Mouse (Mus musculus): ENCODE measurements around the gene Rgs17.

- no peak for TF ChIP-seq CTCF (IDR thresholded peaks at IDR 0.05; ENCODE audit: borderline replicate concordance, control insufficient read depth, extremely low read depth, insufficient read depth, low read length, poor library complexity)
- TF ChIP-seq POLR2A (IDR thresholded peaks at IDR 0.05; ENCODE audit: control insufficient read depth, extremely low read depth, insufficient read depth, low read length, poor library complexity) = no peak
Observed at GRCm38 (mm10) chr10:5807683-5808082, 114.5 kb downstream of the Rgs17 start.
